Mouse (Mus musculus) spleen, postnatal 4 days (tissue): ENCODE measurements around the gene Apoc1.

Experiments used
- DNase-seq, 2 experiments: peaks; one replicate each; pipeline ENCODE4 v3.0.0; 2022; ENCODE audit warnings: low spot score in 2 of 2

Gene Apoc1

DNA sequence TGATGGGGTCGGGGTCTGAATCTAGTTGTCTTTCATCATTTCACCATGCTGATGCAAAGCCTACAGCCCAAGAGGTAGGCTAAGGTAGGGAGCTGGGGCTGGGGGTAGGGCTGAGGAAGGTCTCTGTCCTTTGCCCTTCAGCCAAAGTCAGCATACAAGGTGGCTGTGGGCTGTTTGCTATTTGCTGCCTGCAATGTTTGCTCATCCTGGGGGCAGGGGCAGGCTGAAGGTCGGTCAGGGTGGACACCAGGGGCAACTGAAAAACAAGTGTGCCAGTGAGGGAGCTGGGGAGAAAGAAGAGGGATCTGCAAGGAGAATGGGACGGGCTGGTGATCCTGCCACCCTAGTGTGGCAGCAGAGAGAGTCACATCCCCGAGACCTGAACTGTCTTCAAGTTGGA lies 7.1 kb downstream of the Apoc1 start:
- no peak for DNase-seq

DNA sequence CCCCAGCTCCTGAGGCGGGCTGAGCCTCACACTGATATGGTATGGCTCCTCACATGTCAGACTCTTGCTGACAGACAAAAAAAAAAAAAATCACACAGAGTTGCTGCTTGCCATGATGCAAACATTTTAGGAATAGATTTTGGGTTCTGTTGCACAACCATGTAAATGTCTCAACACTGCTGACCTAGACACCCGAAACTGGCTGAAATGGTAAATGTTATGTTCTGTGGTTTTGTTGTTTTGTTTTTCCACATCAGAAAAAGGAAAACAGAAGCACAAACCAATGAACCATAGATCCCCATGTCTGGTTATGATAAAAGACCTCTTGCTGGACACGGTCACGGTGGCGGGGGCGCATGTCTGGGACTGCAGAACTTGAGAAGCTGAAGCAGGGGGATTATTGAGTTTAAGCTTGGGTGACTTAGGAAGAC lies 8.7 kb downstream of the Apoc1 start:
- no peak for DNase-seq

DNA sequence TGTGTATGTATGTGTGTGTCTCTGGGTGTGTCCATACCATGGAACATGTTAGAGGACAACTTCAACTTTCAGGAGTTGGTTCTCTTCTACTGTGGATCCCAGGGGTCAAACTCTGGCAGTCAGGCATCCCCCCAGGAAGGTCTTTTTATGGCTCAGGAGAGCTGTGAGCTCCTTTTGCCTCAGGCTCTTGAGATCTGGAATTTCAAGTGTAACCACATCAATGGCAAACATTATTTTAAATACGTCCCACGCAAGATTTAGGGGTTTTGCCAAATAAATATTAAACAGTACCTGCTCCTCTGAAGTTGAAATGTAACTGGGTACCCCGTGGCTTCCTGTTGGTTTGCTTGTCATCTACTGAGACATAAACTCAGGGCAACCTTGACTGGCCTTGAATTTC lies 9.5 kb downstream of the Apoc1 start:
- no peak for DNase-seq

DNA sequence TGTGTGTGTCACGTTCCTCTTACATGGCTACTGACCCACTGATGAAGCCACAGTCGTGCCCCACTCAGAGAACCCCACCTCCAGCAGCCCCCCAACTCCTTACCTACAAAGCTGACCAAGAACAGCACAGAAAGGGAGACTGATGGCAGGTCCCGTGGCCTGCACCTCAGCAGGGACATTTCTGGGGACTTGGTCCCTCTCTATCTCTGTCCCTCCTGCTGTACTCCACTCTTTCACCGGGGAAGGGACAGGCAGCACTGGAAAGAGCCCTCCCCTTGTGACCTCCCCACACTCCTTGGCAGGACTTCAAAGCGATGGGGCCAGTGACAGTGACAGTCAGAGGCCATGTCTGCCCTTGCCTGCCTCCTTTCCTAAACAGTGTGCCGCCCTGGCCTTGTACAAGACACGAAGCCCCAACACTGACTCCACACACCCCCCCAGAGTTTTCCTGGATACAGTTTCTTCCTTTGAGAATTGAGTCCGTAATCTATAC lies 11.2 kb downstream of the Apoc1 start, which contains the start of the genes Gm44805 and Apoc4:
Gm44805 (minus strand) TSS at position 222 of the 493 bp plus-strand sequence.
Apoc4 (minus strand) TSS at position 278 of the 493 bp plus-strand sequence.
- DNase-seq: no peak

DNA sequence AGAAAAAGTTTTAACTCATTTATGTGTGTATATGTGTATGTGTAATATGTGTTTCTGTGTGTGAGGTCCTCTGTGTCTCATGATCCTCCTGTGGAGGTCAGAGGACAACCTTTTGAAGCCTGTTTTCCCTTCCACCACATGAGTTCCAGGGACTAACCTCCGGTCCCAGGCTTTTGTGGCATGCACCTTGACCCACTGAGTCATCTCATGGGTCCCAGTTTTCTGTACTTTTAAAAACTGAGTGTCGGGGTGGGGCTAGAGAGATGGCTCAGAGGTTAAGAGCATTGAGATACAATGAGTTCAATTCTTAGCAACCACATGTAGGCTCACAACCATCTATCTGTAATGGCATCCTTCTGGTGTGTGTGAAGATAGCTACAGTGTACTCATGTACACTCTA lies 11.8 kb downstream of the Apoc1 start:
- no peak for DNase-seq

DNA sequence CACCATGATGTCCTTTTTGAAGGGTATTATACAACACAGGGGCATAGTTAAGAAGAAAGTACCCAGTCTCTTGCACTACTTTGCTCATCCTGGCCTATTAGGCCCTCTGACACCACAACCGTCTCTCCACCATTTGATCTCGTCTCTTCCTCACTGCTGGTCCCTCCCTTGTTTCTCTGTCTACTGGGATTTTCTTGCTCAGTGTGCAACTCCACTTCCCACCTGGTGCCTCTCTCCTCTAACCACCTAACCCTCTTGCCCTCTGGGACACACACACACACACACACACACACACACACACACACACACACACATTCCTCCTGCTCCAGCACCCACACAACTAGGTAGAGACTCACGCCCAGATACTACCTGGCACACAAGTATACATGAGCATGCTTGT lies 13.6 kb downstream of the Apoc1 start:
- no peak for DNase-seq

DNA sequence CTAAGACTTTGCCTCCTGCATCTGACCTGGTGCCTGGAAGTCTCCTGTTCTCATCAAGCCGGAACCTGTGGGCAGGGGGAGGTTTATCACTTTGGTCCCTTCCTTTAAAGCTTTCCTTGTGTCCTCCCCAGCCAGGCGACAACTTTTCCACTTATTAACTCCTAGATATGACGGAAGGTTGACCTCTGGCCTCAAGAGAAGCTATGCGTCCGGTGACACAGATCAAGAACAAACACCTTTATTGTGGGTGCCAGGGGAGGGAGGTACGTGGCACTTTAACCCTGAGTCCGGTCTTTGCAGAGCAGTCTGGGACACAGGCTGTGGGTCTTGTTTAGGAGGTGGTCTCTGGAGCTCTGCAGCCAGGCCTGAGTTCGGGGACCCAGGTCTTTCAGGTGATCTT lies 14.6 kb downstream of the Apoc1 start, which contains the start of gene Apoc2:
Apoc2 (minus strand) TSS at position 70 of the 400 bp plus-strand sequence.
- no peak for DNase-seq

DNA sequence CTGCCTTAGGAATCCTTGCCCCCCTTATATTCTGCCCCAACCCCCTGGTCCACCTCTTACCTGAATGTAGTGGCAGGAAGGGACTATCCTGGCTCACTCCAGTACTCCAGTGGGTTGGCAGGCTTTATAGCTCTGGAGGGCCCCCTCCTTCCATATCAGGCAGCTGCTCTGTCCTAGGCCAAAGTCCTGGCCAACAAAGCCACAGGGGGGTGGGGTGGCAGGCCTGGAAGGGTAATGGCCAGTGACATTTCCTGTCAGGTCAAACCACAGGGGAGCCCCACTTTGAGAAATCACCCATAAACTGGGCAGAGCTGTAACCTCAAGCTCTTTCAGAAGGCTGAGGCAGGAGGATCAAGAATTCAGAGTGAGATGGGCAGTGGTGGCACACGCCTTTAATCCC lies 15.8 kb downstream of the Apoc1 start:
- no peak for DNase-seq

DNA sequence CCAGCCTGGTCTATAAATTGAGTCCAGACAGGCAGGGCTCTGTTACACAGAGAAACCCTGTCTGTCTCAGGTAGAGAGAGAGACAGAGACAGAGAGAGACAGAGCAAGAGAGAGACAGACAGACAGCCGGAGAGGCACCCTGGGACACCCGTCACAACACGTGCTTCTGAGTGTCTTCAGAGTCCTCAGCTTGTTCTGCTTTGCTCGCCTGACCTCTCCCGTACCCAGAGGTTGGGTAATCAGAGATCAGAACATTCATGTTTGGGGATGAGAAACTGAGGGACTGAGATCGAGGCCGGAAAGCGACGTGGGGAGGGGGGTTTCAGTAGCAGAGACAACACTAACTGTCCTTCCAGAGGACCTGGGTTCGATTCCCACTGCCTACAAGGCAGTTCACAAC lies 16.6 kb downstream of the Apoc1 start:
- no peak for DNase-seq

DNA sequence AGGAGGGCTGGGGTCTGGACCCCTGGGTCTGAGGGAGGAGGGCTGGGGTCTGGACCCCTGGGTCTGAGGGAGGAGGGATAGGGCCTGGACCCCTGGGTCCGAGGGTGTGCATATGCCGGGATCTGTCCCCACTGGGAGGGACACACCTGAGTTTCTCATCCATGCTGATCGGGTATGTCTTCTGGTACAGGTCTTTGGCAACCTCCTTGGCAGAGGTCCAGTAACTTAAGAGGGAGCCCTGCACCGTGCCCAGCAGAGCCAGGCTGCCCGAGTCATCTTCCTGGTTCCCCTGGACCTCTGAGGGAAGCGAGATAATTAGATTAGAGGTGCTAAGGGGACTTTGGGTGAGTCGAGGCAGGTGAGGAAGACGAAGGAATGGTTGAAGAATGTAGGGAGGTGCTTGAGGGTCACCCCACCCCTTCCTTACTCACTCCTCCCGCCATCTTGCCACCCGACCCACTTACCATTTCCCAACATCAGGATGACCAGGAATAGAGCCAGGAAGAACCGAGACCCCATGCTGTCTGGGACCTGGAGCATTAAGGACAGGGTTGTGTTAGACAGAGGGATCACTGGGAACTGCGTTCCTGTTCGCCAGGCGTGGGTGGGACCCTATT lies 19.3 kb downstream of the Apoc1 start:
- no peak for DNase-seq

DNA sequence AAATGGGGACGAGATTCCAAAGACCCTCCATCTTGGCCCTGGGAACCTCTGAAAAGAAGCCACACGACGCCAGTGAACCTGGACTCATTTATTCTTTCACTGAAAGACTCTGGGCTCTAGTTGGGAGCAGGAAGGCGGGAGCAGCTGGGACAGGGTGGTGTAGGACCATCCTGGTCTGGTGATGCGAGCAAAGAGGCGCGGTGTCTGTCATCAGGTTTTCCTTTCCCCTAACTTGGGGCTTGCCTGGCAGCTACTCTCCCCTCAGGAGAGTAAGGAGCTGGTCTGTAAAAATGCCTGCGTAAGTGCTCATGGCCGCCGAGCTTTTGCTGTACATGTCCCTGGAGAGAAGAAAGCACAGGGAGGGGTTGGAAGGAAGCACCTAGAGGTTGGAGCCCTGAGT lies 20.9 kb downstream of the Apoc1 start:
- DNase-seq: no peak

DNA sequence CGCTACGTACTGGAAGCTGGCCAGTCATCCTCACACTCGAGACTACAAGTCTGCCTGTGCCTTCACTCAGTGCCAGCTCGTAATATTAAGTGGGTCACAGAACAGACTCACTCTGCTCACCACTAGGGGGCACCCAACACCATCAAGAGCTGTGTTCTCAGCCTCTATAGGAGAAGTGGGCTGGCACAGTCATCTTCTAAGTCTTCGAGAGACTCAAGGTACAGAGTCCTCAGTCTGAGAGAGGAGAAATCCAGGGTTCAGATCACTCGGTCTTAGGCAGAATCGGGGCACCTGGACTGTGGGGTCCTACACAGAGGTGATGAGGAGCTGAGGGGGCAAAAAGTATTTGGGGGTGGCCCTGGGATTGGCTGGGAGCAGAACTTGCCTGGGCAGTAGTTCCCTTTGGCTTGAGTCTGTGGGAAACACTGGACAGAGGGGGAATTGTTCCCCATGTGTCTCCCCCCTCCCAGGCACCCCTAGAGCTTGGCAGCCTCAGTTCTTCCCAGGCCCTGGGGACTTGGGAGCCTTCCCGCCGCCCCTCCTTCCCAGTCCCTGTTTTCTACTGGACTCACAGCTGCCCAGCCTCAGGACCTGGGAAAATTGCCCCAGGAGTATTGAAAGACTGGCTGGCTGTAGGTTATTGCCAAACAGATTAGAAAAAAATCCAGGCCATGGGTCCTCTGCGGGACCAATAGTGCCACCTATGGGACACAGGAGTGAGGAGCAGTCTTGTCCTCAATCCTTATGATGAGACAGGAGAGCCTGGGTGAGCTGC lies 23.3 kb downstream of the Apoc1 start:
- peak; percentile 89 to 96 for DNase-seq

DNA sequence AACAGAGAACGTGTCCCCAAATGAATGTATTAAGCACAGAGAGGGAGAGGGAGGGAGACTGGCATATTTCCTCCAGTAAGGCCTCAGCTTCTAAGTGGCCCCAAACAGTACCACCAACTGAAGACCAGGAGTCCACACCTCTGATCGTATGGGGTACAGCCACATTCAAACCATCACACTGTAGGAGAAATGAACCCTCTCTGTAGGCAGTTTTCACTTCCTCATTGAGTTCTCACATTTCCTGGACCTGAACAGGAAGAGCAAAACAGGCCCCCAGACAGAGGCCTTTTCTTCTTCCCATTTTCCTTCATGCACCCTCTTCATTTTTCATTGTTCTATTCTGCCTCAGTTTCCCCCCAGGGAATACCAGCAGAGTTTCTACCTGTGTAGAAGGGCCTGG lies 25.0 kb downstream of the Apoc1 start:
- no peak for DNase-seq

DNA sequence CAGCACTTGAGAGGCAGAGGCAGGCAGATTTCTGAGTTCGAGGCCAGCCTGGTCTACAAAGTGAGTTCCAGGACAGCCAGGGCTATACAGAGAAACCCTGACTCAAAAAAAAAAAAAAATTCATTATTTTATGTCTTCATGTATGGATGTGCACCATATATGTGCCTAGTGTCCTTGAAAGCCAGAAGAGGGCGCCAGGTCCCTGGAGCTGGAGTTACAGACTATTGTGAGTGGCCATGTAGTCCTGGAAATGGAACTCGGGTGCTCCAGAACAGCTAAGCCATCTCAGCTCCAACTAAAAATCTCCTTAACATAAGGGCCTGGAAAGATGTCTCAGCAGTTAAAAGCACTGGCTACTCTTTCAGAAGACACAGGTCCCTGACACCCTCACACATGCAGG lies 25.7 kb downstream of the Apoc1 start:
- no peak for DNase-seq

DNA sequence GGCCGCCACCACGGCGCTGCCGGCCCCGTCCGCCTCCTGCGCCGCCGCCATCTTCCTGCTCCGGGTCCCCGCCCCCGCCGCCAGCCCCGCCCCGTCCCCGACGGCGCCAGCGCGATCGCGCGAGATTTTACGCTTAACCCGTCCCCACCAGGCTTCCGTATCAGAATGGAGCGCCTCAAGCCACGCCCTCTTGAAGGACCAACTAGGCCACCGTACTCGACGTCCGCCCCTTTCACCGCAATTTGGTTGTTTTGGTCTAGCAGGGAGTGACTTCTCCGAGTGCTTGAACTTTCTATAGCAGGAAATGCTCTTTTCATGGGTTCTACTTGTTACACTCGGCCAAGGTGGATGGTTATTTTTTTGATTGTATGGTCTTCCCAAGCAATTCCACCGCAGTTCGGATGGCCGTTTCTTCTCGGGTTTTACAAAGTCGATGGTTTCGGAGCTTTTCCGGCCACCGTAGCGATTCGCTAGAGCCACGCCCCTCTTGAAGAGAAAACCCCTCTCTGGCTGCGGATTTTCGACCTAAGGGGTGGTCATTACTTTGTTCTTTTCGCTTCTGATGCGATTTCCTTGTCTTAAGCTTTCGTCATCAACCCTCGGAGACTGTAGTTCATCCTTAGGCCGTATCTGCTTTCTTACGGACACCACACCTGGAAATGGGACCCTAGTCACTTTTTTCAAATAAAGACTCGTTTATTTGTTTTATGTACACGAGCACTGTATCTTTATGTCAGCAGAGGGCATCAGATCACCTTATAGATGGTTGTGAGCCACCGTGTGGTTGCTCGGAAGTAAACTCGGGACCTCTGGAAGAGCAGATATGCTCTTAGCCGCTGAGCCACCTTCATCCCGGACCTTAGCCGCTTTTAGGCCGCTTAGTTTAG lies 27.3 kb downstream of the Apoc1 start, which contains the start of gene Clptm1:
Clptm1 (minus strand) TSS at position 79 of the 887 bp plus-strand sequence.
- DNase-seq: peak; percentile 97 to 99

DNA sequence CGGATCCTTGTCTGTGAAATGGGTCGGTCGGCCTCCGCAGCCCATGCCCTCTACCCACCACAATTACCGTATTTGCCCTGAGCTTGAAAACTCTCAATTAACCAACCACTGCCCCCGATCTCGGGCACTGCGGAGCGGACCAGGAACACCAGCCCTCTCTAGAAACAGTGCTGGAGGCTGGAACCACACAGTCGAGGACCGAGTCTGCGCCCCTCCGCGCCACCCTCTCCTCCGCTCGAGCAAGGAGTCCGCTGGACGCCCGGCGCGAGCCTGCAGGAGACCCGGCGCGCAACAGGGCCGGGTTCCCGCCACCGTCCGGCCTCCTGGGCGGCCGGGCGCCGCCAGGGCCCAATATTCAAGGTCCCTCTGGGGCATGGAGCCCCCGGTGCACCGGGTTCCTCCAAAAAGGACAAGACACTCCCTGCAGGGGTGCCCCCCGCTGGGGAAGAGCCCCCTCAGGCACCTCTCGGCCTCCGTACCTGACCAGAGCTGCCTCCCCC lies 28.0 kb downstream of the Apoc1 start:
- no peak for DNase-seq

DNA sequence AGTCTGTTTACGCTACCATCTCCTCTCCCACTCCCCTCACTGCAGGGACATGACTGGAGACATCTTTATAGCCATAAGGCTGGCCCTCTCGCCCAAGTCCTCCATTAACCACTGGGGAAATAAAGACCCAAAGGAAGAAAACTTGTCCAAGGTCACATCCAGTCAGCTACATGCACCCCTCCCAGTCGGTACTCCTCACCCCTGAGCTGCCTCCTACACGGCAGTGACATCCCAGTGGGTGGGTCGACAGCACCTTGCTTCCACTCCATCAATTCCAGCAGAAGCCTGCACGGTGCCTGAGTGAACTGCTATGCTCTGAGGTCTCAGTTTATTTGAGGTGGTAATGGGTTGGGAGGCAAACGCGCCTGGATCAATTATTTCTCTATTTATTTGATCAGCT lies 28.5 kb downstream of the Apoc1 start:
- no peak for DNase-seq

DNA sequence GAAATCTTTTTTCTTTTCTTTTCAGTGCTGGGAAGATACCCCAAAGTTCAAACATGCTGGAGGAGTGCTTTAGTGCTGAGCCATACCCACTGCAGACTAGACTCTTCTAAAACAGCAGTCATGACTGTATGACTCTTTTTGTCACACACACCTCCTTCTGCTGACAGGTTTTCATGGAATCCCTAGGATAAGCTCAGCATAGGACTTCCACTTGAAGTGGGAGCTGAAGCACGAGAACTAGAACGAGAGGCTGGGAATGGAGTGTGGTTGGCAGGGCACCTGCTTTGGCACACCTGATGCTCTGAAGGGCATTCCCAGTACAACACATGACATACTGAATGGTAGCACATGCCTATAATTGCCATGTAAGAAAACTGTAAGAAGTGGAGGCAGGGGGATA lies 39.8 kb downstream of the Apoc1 start:
- DNase-seq: no peak

DNA sequence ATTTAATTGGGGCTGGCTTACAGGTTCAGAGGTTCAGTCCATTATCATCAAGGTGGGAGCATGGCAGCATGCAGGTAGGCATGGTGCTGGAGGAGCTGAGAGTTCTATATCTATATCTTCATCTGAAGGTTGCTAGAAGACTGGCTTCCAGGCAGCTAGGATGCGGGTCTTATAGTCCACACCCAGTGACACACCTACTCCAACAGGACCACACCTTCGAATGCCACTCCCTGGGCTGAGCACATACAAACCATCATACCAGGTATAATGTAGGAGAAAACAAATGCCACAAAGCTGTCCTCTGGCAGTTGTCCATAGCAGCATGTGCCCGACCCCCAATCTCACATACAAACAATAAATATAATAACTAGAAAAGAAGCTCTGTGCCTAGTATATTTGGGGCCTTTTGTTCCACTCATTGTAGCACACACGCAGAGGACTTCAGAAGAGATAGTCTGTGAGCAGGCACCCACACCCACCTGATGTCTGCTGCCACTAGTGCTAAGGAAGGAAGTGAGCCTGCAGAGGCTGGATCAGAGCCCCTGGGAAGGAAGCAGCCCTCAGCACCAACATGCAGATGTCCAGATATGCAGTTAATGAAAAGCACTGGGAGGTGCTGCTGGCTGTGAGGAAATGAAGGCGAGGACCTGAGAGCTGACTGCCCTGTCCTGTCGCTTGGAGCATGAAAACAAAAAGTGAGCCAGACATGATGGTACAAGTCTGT lies 41.2 kb downstream of the Apoc1 start:
- DNase-seq: no peak

DNA sequence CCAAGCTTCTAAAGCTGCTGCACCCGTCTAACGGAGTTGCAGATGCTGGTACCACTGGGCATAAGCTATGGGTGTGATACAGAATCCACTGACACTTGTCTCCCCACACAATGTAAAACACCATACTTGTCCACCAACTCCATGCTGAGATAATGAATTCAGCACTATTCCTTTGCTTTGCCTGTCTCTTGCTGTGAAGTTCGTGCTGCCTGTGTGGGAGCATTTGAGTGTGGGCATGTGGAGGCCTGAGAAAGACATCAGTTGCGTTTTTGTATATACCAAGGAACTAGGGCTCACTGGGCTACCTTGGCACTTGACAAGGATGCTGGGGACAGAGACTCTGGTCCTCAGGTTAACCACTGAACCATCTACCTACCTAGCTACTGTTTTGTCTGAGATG lies 51.2 kb downstream of the Apoc1 start:
- no peak for DNase-seq
